Mouse (Mus musculus) myocyte (in vitro differentiated cells): Measurements from ENCODE around the gene Mettl1. TPM values are rescaled to one million over a fixed set of nuclear protein-coding genes. Genes with fewer than 3 reads are reported as not detected.
A peak's percentile ranks its signal among the peaks of the same experiment; 100 is the strongest.

Experiments
- H3K27me3 ChIP-seq: one replicate; pipeline ENCODE4 v1.6.1; 2011; ENCODE audit not compliant: control insufficient read depth, insufficient read depth, insufficient read length
- H3K36me3 ChIP-seq: one replicate; pipeline ENCODE4 v1.6.1; 2011; ENCODE audit not compliant: control insufficient read depth, insufficient read depth
- H3K4me2 ChIP-seq: one replicate; pipeline ENCODE4 v1.6.1; 2011; ENCODE audit warnings: low read depth, control low read depth
- H3K4me3 ChIP-seq: one replicate; pipeline ENCODE4 v1.5.1; 2011; ENCODE audit warnings: mild to moderate bottlenecking, control low read depth, moderate library complexity
- H3K79me2 ChIP-seq: one replicate; pipeline ENCODE4 v1.6.1; 2011; ENCODE audit not compliant: control insufficient read depth, insufficient read depth
- H3ac ChIP-seq: one replicate; pipeline ENCODE4 v1.6.1; 2011; ENCODE audit not compliant: control insufficient read depth, insufficient read length
- CEBPB ChIP-seq: IDR thresholded peaks from 2 replicates; pipeline ENCODE4 v1.6.1; 2011; ENCODE audit warnings: mild to moderate bottlenecking, moderate library complexity; ENCODE audit not compliant: poor library complexity, insufficient read depth, severe bottlenecking
- E2F4 ChIP-seq: IDR thresholded peaks from one replicate; pipeline ENCODE4 v1.6.1; 2011; ENCODE audit warnings: mild to moderate bottlenecking, control low read depth, moderate library complexity; ENCODE audit not compliant: insufficient read depth
- MAX ChIP-seq: IDR thresholded peaks from one replicate; pipeline ENCODE4 v1.6.1; 2011; ENCODE audit warnings: low read depth, mild to moderate bottlenecking, control low read depth
- MYOD1 ChIP-seq, 3 experiments: IDR thresholded peaks; one replicate each; pipeline ENCODE4 v1.6.1; 2011; ENCODE audit warnings: control low read depth in 2 of 3, low read depth in 2 of 3, mild to moderate bottlenecking in 2 of 3, moderate library complexity in 1 of 3; ENCODE audit not compliant: insufficient read length in 2 of 3, control insufficient read depth in 1 of 3
- MYOG ChIP-seq, 3 experiments: IDR thresholded peaks; one replicate each; pipeline ENCODE4 v1.6.1; 2011; ENCODE audit warnings: control low read depth in 2 of 3, low read depth in 2 of 3, mild to moderate bottlenecking in 2 of 3; ENCODE audit not compliant: insufficient read length in 2 of 3, control insufficient read depth in 1 of 3, insufficient read depth in 1 of 3
- POLR2A ChIP-seq: IDR thresholded peaks from one replicate; pipeline ENCODE4 v1.6.1; 2011; ENCODE audit warnings: low read depth, mild to moderate bottlenecking, control low read depth, moderate library complexity; ENCODE audit not compliant: insufficient read length
- POLR2AphosphoS2 ChIP-seq: IDR thresholded peaks from one replicate; pipeline ENCODE4 v1.6.1; 2011; ENCODE audit warnings: low read depth, control low read depth; ENCODE audit not compliant: insufficient read length
- REST ChIP-seq: IDR thresholded peaks from one replicate; pipeline ENCODE4 v1.6.1; 2011; ENCODE audit warnings: mild to moderate bottlenecking, control low read depth, moderate library complexity; ENCODE audit not compliant: insufficient read depth, insufficient read length
- SRF ChIP-seq: IDR thresholded peaks from one replicate; pipeline ENCODE4 v1.6.1; 2011; ENCODE audit warnings: low read depth; ENCODE audit not compliant: control insufficient read depth, insufficient read length
- TCF12 ChIP-seq: IDR thresholded peaks from one replicate; pipeline ENCODE4 v1.6.1; 2011; ENCODE audit warnings: mild to moderate bottlenecking, control low read depth; ENCODE audit not compliant: poor library complexity, insufficient read depth, severe bottlenecking
- TCF3 ChIP-seq: IDR thresholded peaks from one replicate; pipeline ENCODE4 v1.6.1; 2011; ENCODE audit warnings: low read depth, control low read depth; ENCODE audit not compliant: insufficient read length
- USF1 ChIP-seq: IDR thresholded peaks from one replicate; pipeline ENCODE4 v1.6.1; 2011; ENCODE audit warnings: low read depth, mild to moderate bottlenecking, control low read depth, moderate library complexity
- polyA plus RNA-seq: library from polyadenylated mRNA; unstranded; fragments of >200 nt; fragmentation: generic; extraction: Trizol; gene quantifications from one replicate; pipeline ENCODE4 v1.2.1, GENCODE M21; 2012; ENCODE audit warnings: missing spikeins

Gene Mettl1
- polyA plus RNA-seq, 1 experiment, result 17.2 TPM

DNA sequence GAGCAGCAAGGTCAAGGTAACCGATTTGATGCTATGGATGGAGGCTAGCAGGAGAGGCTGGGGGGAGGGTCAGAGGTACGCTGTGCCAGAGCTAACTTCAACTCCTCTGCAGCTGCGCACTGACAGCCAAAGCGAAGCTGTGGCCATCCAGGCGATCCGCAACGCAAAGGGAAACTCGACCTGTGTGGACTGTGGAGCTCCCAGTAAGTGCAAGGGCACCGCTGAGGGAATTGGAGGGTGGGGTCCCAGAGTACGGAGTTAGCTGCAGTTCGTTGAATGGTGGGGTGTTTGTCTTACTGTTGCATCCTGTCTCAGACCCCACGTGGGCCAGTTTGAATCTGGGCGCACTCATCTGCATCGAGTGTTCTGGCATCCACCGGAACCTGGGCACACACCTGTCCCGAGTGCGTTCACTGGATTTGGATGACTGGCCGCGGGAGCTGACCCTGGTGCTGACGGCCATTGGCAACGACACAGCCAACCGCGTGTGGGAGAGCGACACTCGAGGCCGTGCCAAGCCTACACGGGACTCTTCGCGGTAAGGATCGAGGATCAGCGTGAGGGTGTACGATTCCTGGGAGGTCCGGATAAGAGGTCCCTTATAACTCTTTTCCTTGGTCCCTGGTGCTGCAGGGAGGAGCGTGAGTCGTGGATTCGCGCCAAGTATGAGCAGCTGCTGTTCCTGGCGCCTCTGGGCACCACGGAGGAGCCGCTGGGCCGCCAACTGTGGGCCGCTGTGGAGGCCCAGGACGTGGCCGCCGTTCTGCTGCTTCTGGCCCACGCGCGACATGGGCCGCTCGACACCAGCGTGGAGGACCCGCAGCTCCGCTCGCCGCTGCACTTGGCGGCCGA, 49.6 kb downstream of the Mettl1 start:
- no peaks in the 10 kb centered on the region for H3K79me2 ChIP-seq
- H3K4me3 ChIP-seq, result no peak overlapping the region
- no peaks in the 10 kb centered on the region for H3K36me3 ChIP-seq
- no peaks in the 10 kb centered on the region for H3K27me3 ChIP-seq
- TF ChIP-seq MYOG (IDR thresholded peaks at IDR 0.05; ENCODE audit: control insufficient read depth in 1 of 3, insufficient read depth in 1 of 3, insufficient read length in 2 of 3, low read depth in 2 of 3), result peak; percentile 0 to 75 (median 7)
- TF ChIP-seq CEBPB, result no peak
- peak; percentile 99 for TF ChIP-seq REST
- peak in 2 of 3 experiments; percentile 69 to 77 for TF ChIP-seq MYOD1 (IDR thresholded peaks at IDR 0.05; ENCODE audit: control insufficient read depth in 1 of 3, insufficient read length in 2 of 3, low read depth in 2 of 3)
- H3K4me2 ChIP-seq, result peak overlapping the region; percentile 98
- H3ac ChIP-seq, result no peak overlapping the region

GRCm38 (mm10) chr10:127091507-127092396, 50.5 kb downstream of the Mettl1 start:
- no peaks in the 10 kb centered on the region for H3K36me3 ChIP-seq
- H3K27me3 ChIP-seq, result no peaks in the 10 kb centered on the region
- H3K4me3 ChIP-seq, result no peak overlapping the region
- H3K79me2 ChIP-seq, result no peaks in the 10 kb centered on the region
- TF ChIP-seq TCF3 (no peak), MYOD1 (IDR thresholded peaks at IDR 0.05; ENCODE audit: control insufficient read depth in 1 of 3, insufficient read length in 2 of 3, low read depth in 2 of 3) (peak in 2 of 3 experiments; percentile 57 to 72), REST (no peak), POLR2A (peak; percentile 54), SRF (peak; percentile 43), MYOG (IDR thresholded peaks at IDR 0.05; ENCODE audit: control insufficient read depth in 1 of 3, insufficient read depth in 1 of 3, insufficient read length in 2 of 3, low read depth in 2 of 3) (peak in 2 of 3 experiments; percentile 54 to 66)
- peak overlapping the region; percentile 98 for H3K4me2 ChIP-seq
- H3ac ChIP-seq, result no peak overlapping the region

DNA sequence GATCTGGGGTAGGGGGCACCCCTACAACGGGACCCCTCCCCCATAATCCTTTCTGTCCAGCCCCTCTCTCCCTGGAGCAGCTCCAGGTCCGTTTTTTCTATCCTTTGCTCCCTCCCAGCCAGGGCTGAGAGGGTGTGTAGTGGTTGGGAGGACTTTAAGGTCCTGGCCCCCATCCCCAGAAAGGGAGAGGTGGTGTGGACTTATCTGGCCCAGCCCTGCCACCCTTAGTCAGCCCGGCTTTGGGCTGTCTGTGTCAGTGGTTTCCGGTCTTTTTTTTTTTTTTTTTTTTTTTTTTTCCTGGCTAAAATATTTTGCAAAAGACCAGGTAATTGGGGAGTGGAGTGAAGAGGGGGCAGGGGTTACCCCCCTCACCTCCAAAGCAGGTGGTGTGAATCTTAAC, 51.5 kb downstream of the Mettl1 start:
- no peaks in the 10 kb centered on the region for H3K36me3 ChIP-seq
- TF ChIP-seq USF1 (no peak), POLR2A (no peak), E2F4 (no peak), MYOD1 (IDR thresholded peaks at IDR 0.05; ENCODE audit: control insufficient read depth in 1 of 3, insufficient read length in 2 of 3, low read depth in 2 of 3) (no peak), CEBPB (no peak), MAX (no peak), TCF12 (no peak), SRF (no peak), TCF3 (no peak), MYOG (IDR thresholded peaks at IDR 0.05; ENCODE audit: control insufficient read depth in 1 of 3, insufficient read depth in 1 of 3, insufficient read length in 2 of 3, low read depth in 2 of 3) (no peak), POLR2AphosphoS2 (no peak), REST (no peak)
- no peak overlapping the region for H3ac ChIP-seq
- no peak overlapping the region for H3K4me3 ChIP-seq
- no peaks in the 10 kb centered on the region for H3K27me3 ChIP-seq
- no peaks in the 10 kb centered on the region for H3K79me2 ChIP-seq
- H3K4me2 ChIP-seq, result no peak overlapping the region

- Histone ChIP-seq H3K79me2 (no peaks in the 10 kb centered on the region), H3K4me3 (no peak overlapping the region), H3ac (no peak overlapping the region), H3K36me3 (no peaks in the 10 kb centered on the region), H3K27me3 (no peaks in the 10 kb centered on the region), H3K4me2 (no peak overlapping the region)
- no peak for TF ChIP-seq TCF12
- TF ChIP-seq MYOG (IDR thresholded peaks at IDR 0.05; ENCODE audit: control insufficient read depth in 1 of 3, insufficient read depth in 1 of 3, insufficient read length in 2 of 3, low read depth in 2 of 3), result peak in 1 of 3 experiments; percentile 8
Observed at GRCm38 (mm10) chr10:127094382-127094802, 53.2 kb downstream of the Mettl1 start.

Other genes starting within 250 kb of the Mettl1 start
- 6.3 TPM for gene Atp23, start 140.1 kb upstream of the Mettl1 start, polyA plus RNA-seq
- 65.0 TPM for gene Ctdsp2, start 62.7 kb upstream of the Mettl1 start, polyA plus RNA-seq
- gene Avil, start 40.7 kb upstream of the Mettl1 start, polyA plus RNA-seq, result 33.3 TPM
- 53.7 TPM for gene Tsfm, start 10.6 kb upstream of the Mettl1 start, polyA plus RNA-seq
- gene Eef1akmt3, start 99 bp downstream of the Mettl1 start, polyA plus RNA-seq, result 0.11 TPM
- 0.56 TPM for gene Cyp27b1, start 6.8 kb downstream of the Mettl1 start, polyA plus RNA-seq
- gene March9, start 18.8 kb downstream of the Mettl1 start, polyA plus RNA-seq, result 6.1 TPM
- gene Cdk4, start 22.1 kb downstream of the Mettl1 start, polyA plus RNA-seq, result 276 TPM
- 139 TPM for gene Tspan31, start 28.9 kb downstream of the Mettl1 start, polyA plus RNA-seq
- gene Agap2, start 33.9 kb downstream of the Mettl1 start, polyA plus RNA-seq, result 1.2 TPM
- 67.2 TPM for gene Os9, start 79.7 kb downstream of the Mettl1 start, polyA plus RNA-seq
- gene B4galnt1, start 123.8 kb downstream of the Mettl1 start, polyA plus RNA-seq, result 12.4 TPM
- 1.3 TPM for gene Slc26a10, start 139.2 kb downstream of the Mettl1 start, polyA plus RNA-seq
- gene Arhgef25, start 148.7 kb downstream of the Mettl1 start, polyA plus RNA-seq, result 25.3 TPM
- gene Dtx3, start 154.3 kb downstream of the Mettl1 start, polyA plus RNA-seq, result 42.4 TPM
- gene Pip4k2c, start 170.2 kb downstream of the Mettl1 start, polyA plus RNA-seq, result 22.5 TPM
- gene Kif5a, start 221.9 kb downstream of the Mettl1 start, polyA plus RNA-seq, result 0.14 TPM
- 250 TPM for gene Dctn2, start 225.0 kb downstream of the Mettl1 start, polyA plus RNA-seq
- gene Mbd6, start 247.6 kb downstream of the Mettl1 start, polyA plus RNA-seq, result 24.7 TPM